Mouse (Mus musculus): ENCODE measurements around the gene Rab7. TPM values are rescaled to one million over a fixed set of nuclear protein-coding genes. Genes with fewer than 3 reads are reported as not detected.
"Not testable (repeated sequence)": the region's sequence is repeated elsewhere in the genome, so short reads cannot be mapped to it uniquely, and the experiment has no call there.

The Rab7 gene
- polyA plus RNA-seq, 1 experiment from 2014 or later: 208 TPM

GRCm38 (mm10) chr6:87991216-87991615, 53.9 kb downstream of the Rab7 start:
- DNase-seq (ENCODE audit: low spot score): no peak
- H3K27ac ChIP-seq: no peak overlapping the region
- no peak overlapping the region for H3K4me3 ChIP-seq
- peaks cover 29% of the 10 kb centered on the region for H3K4me1 ChIP-seq
- no peaks in the 10 kb centered on the region for H3K9me3 ChIP-seq (replicated peaks)
- no peaks in the 10 kb centered on the region for H3K27me3 ChIP-seq (ENCODE audit: low read depth, poor library complexity, severe bottlenecking)
- peaks cover 44% of the 10 kb centered on the region for H3K36me3 ChIP-seq
- 78% methylated on average over 4 of the region's 4 CpGs for WGBS

- 74% methylated on average over 9 of the region's 9 CpGs for WGBS
- peaks cover 50% of the 10 kb centered on the region for H3K36me3 ChIP-seq
- no peaks in the 10 kb centered on the region for H3K9me3 ChIP-seq (replicated peaks)
- no peak for DNase-seq (ENCODE audit: low spot score)
- peaks cover 24% of the 10 kb centered on the region for H3K4me1 ChIP-seq
- peak overlapping the region; percentile 98 for H3K4me3 ChIP-seq
- peak overlapping the region; percentile 99 for H3K27ac ChIP-seq
- H3K27me3 ChIP-seq (ENCODE audit: low read depth, poor library complexity, severe bottlenecking): no peaks in the 10 kb centered on the region
Observed at GRCm38 (mm10) chr6:87982506-87982905, 62.6 kb downstream of the Rab7 start.

- Histone ChIP-seq H3K27me3 (ENCODE audit: low read depth, poor library complexity, severe bottlenecking) (no peaks in the 10 kb centered on the region), H3K4me3 (peak within 1 kb of the TSS; percentile 98), H3K9me3 (replicated peaks) (no peaks in the 10 kb centered on the region), H3K4me1 (peaks cover 24% of the 10 kb centered on the region), H3K36me3 (peaks cover 42% of the 10 kb centered on the region), H3K27ac (peak within 1 kb of the TSS; percentile 99)
- WGBS: under 1% methylated on average over 52 of the region's 55 CpGs
- peak; percentile 91 for DNase-seq (ENCODE audit: low spot score)
Observed at GRCm38 (mm10) chr6:87981547-87982256, 63.4 kb downstream of the Rab7 start, which contains the start of gene H1fx. Gene H1fx (minus strand): TSS chr6:87981637.

GRCm38 (mm10) chr6:87981030-87981485, 64.0 kb downstream of the Rab7 start:
- Histone ChIP-seq H3K27ac (peak overlapping the region; percentile 99), H3K4me1 (peaks cover 24% of the 10 kb centered on the region), H3K27me3 (ENCODE audit: low read depth, poor library complexity, severe bottlenecking) (no peaks in the 10 kb centered on the region), H3K36me3 (peaks cover 37% of the 10 kb centered on the region), H3K9me3 (replicated peaks) (no peaks in the 10 kb centered on the region), H3K4me3 (peak overlapping the region; percentile 98)
- peak; percentile 77 for DNase-seq (ENCODE audit: low spot score)
- under 1% methylated on average over 52 of the region's 56 CpGs for WGBS

- peaks cover 24% of the 10 kb centered on the region for H3K4me1 ChIP-seq
- under 1% methylated on average over 66 of the region's 66 CpGs for WGBS
- peaks cover 33% of the 10 kb centered on the region for H3K36me3 ChIP-seq
- peak; percentile 97 for DNase-seq (ENCODE audit: low spot score)
- peak overlapping the region; percentile 99 for H3K27ac ChIP-seq
- peak overlapping the region; percentile 98 for H3K4me3 ChIP-seq
- no peaks in the 10 kb centered on the region for H3K27me3 ChIP-seq (ENCODE audit: low read depth, poor library complexity, severe bottlenecking)
- H3K9me3 ChIP-seq (replicated peaks): no peaks in the 10 kb centered on the region
Observed at GRCm38 (mm10) chr6:87980374-87981029, 64.6 kb downstream of the Rab7 start.

- H3K36me3 ChIP-seq: peaks cover 25% of the 10 kb centered on the region
- peak; percentile 46 for DNase-seq (ENCODE audit: low spot score)
- peaks cover 24% of the 10 kb centered on the region for H3K4me1 ChIP-seq
- peak overlapping the region; percentile 99 for H3K27ac ChIP-seq
- 65% methylated on average over 3 of the region's 3 CpGs for WGBS
- H3K27me3 ChIP-seq (ENCODE audit: low read depth, poor library complexity, severe bottlenecking): no peaks in the 10 kb centered on the region
- H3K9me3 ChIP-seq (replicated peaks): no peaks in the 10 kb centered on the region
- peak overlapping the region; percentile 98 for H3K4me3 ChIP-seq
Observed at GRCm38 (mm10) chr6:87979728-87980127, 65.3 kb downstream of the Rab7 start.

- Histone ChIP-seq H3K27me3 (ENCODE audit: low read depth, poor library complexity, severe bottlenecking) (no peaks in the 10 kb centered on the region), H3K36me3 (no peaks in the 10 kb centered on the region)
Observed at GRCm38 (mm10) chr6:87970041-87970440, 75.0 kb downstream of the Rab7 start.

GRCm38 (mm10) chr6:87962457-87962856, 82.6 kb downstream of the Rab7 start:
- not testable (repeated sequence) for H3K4me3 ChIP-seq; H3K27me3 ChIP-seq (ENCODE audit: low read depth, poor library complexity, severe bottlenecking)
- WGBS: 72% methylated on average over 4 of the region's 4 CpGs

More at GRCm38 (mm10) chr6:87970041-87970440, 75.0 kb downstream of the Rab7 start:
- 25% methylated on average over 2 of the region's 2 CpGs for WGBS
- no peak for DNase-seq (ENCODE audit: low spot score)
- no peaks in the 10 kb centered on the region for H3K4me1 ChIP-seq
- no peak overlapping the region for H3K27ac ChIP-seq
- H3K4me3 ChIP-seq: no peak overlapping the region
- no peaks in the 10 kb centered on the region for H3K9me3 ChIP-seq (replicated peaks)

More at GRCm38 (mm10) chr6:87962457-87962856, 82.6 kb downstream of the Rab7 start:
- not testable (repeated sequence) for DNase-seq (ENCODE audit: low spot score); H3K36me3 ChIP-seq; H3K4me1 ChIP-seq; H3K9me3 ChIP-seq (replicated peaks); H3K27ac ChIP-seq

Small RNAs within 50 kb of the gene (microRNA-seq; reads per million reads assigned to microRNA genes)
- gene Gm47286: 2.1 reads per million

Other genes starting within 250 kb of the Rab7 start
- 5.3 and 7.6 TPM in 2 replicates for gene Rab43, start 233.1 kb downstream of the Rab7 start, polyA plus RNA-seq (2016; fragmentation: Nextera tagmentation; extraction: Ambion mirVana)
- gene Gm45140, start 209.5 kb downstream of the Rab7 start, polyA plus RNA-seq (2016; fragmentation: Nextera tagmentation; extraction: Ambion mirVana): 2.7 and 3.6 TPM in 2 replicates
- 68.8 and 74.0 TPM in 2 replicates for gene Isy1, start 206.5 kb downstream of the Rab7 start, polyA plus RNA-seq (2016; fragmentation: Nextera tagmentation; extraction: Ambion mirVana)
- 1,415 and 1,701 TPM in 2 replicates for gene Cnbp, start 194.2 kb downstream of the Rab7 start, polyA plus RNA-seq (2016; fragmentation: Nextera tagmentation; extraction: Ambion mirVana)
- 153 and 174 TPM in 2 replicates for gene Copg1, start 157.5 kb downstream of the Rab7 start, polyA plus RNA-seq (2016; fragmentation: Nextera tagmentation; extraction: Ambion mirVana)
- gene Hmces, start 131.3 kb downstream of the Rab7 start, polyA plus RNA-seq (2016; fragmentation: Nextera tagmentation; extraction: Ambion mirVana): 72.7 and 81.9 TPM in 2 replicates
- 40.2 and 46.3 TPM in 2 replicates for gene H1fx, start 63.6 kb downstream of the Rab7 start, polyA plus RNA-seq (2016; fragmentation: Nextera tagmentation; extraction: Ambion mirVana)
- gene Rpn1, start 39.2 kb upstream of the Rab7 start, polyA plus RNA-seq (2016; fragmentation: Nextera tagmentation; extraction: Ambion mirVana): 324 and 340 TPM in 2 replicates
- gene Gata2, start 148.6 kb upstream of the Rab7 start, polyA plus RNA-seq (2016; fragmentation: Nextera tagmentation; extraction: Ambion mirVana): 6.8 and 9.0 TPM in 2 replicates
- not detected in 2 replicates for gene Dnajb8, start 177.0 kb upstream of the Rab7 start, polyA plus RNA-seq (2016; fragmentation: Nextera tagmentation; extraction: Ambion mirVana)